Mouse (Mus musculus): ENCODE results near the gene Ap1g1. TPM values are rescaled to one million over a fixed set of nuclear protein-coding genes. Genes with fewer than 3 reads are reported as not detected.

Gene Ap1g1
- total RNA-seq, 4 experiments from 2014 or later: 73.3 to 88.7 (median 78.6) TPM

Other genes with a start within 250 kb of the Ap1g1 start
- gene Dhx38, start 212.7 kb upstream of the Ap1g1 start, total RNA-seq (2022): 10 to 100 TPM; 27.0 to 29.0 (median 28.0) TPM
- gene Txnl4b, start 212.7 kb upstream of the Ap1g1 start, total RNA-seq (2022): 10 to 100 TPM; 17.0 to 19.4 (median 18.4) TPM
- under 1 TPM in 1 of 4 experiments, not detected in 3; 0.28 TPM for gene Hp, start 199.4 kb upstream of the Ap1g1 start, total RNA-seq (2022)
- 10 to 100 TPM; 21.0 to 24.2 (median 23.3) TPM for gene Dhodh, start 169.9 kb upstream of the Ap1g1 start, total RNA-seq (2022)
- gene Pkd1l3, start 164.0 kb upstream of the Ap1g1 start, total RNA-seq (2022): 1 to 10 TPM in 3 of 4 experiments, under 1 TPM in 1; 0.48 to 1.6 (median 1.3) TPM
- 10 to 100 TPM; 71.8 to 75.1 (median 72.0) TPM for gene Ist1, start 85.3 kb upstream of the Ap1g1 start, total RNA-seq (2022)
- 10 to 100 TPM; 38.5 to 41.9 (median 39.0) TPM for gene Zfp821, start 73.0 kb upstream of the Ap1g1 start, total RNA-seq (2022)
- 10 to 100 TPM; 39.5 to 50.7 (median 43.0) TPM for gene Atxn1l, start 40.8 kb upstream of the Ap1g1 start, total RNA-seq (2022)
- gene Phlpp2, start 90.0 kb downstream of the Ap1g1 start, total RNA-seq (2022): 10 to 100 TPM; 32.5 to 35.5 (median 33.5) TPM
- under 1 TPM; 0.49 to 0.78 (median 0.68) TPM for gene Marveld3, start 183.6 kb downstream of the Ap1g1 start, total RNA-seq (2022)
- not detected for gene Tat, start 211.9 kb downstream of the Ap1g1 start, total RNA-seq (2022)